In the genomic region with DNA sequence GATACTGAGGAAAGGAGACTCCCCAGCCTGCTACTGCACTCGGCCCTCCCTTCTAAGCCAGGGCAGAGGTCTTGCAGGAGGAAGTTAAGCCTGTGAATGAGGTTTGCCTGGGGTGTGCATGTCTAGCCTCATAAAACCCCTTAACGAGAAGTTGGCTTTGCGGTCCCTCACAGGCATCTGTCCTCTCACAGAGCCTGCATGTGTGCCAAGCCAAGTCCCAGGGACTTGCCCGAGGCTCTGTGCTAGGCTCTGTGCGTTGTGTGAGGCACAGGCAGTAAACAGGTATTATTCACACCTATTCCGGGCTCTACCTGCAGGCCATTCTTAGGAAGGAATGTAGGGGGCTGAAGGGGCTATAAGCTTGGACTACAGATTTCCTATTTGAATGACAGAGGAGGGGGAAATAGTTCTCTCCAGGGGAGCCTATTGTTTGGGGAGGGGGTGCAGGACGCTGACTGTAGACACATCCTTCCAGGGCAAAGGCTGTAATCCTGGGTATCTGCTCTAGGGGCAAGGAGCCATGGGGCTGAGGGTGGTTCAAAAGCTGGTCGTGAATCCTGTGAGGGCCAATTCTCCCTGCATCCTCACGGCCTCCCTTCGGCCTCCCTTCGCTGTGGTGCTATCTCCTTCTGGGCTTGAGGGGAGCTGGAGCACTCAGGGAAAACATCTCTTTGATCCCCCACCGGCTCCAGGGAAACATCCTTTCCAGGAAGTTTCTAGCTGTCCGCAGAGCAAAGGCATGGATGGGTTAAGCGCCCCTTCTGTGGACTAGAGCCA, we compare ENCODE assay signal across 10 mouse cellular contexts.
A peak's percentile ranks its signal among the peaks of the same experiment; 100 is the strongest.
DNase-seq lines count a peak whose midpoint lies in the region; ATAC-seq lines count a peak whose summit lies in the region.
"Had no signal": no experiment of that assay in that cellular context is flagged by ENCODE, and none has a peak within 500 bp of the region (broad histone marks: within the 10 kb centered on the region; RNA-seq: fewer than 3 reads in every experiment).

No protein-coding gene starts in this region.

- ATAC-seq in kidney, embryonic 15.5 days (replicated peaks; ENCODE audit: low FRiP score), result no peak
- ATAC-seq in embryonic facial prominence, embryonic 12.5 days (ENCODE audit: insufficient number of reproducible peaks, insufficient read depth, low FRiP score, low TSS enrichment), result no peak
- ATAC-seq in hindbrain, embryonic 15.5 days (ENCODE audit: low FRiP score, low read depth), result no peak
- ATAC-seq in midbrain, embryonic 15.5 days (replicated peaks), result no peak

- peaks cover 18% of the 10 kb centered on the region; the same call in 1 of the 2 replicates for H3K27me3 ChIP-seq in kidney, embryonic 15.5 days
- H3K27me3 ChIP-seq in embryonic facial prominence, embryonic 12.5 days, result 0 out of 2 replicates have a peak, but pooled peaks cover 5% of the 10 kb centered on the region
- H3K27me3 ChIP-seq in hindbrain, embryonic 15.5 days, result no peaks in the 10 kb centered on the region
- no peaks in the 10 kb centered on the region for H3K27me3 ChIP-seq in midbrain, embryonic 15.5 days (replicated peaks)
- H3K27me3 ChIP-seq: lung, embryonic 15.5 days had no signal

- no peak overlapping the region for H3K9ac ChIP-seq in kidney, embryonic 15.5 days
- H3K9ac ChIP-seq in embryonic facial prominence, embryonic 12.5 days, result no peak overlapping the region
- H3K9ac ChIP-seq in hindbrain, embryonic 15.5 days, result no peak overlapping the region
- H3K9ac ChIP-seq in midbrain, embryonic 15.5 days, result no peak overlapping the region
- H3K9ac ChIP-seq: lung, embryonic 15.5 days had no signal

- peak overlapping the region; percentile 86 for H3K4me2 ChIP-seq in kidney, embryonic 15.5 days
- H3K4me2 ChIP-seq in embryonic facial prominence, embryonic 12.5 days (replicated peaks), result peak overlapping the region; percentile 77
- H3K4me2 ChIP-seq in hindbrain, embryonic 15.5 days, result peak overlapping the region; percentile 64
- H3K4me2 ChIP-seq in midbrain, embryonic 15.5 days, result peak overlapping the region; percentile 62
- H3K4me2 ChIP-seq: lung, embryonic 15.5 days had no signal

- no peaks in the 10 kb centered on the region for H3K9me3 ChIP-seq in kidney, embryonic 15.5 days (replicated peaks)
- no peaks in the 10 kb centered on the region for H3K9me3 ChIP-seq in embryonic facial prominence, embryonic 12.5 days
- no peaks in the 10 kb centered on the region for H3K9me3 ChIP-seq in hindbrain, embryonic 15.5 days
- no peaks in the 10 kb centered on the region for H3K9me3 ChIP-seq in midbrain, embryonic 15.5 days
- H3K9me3 ChIP-seq: lung, embryonic 15.5 days had no signal

- H3K4me1 ChIP-seq in kidney, embryonic 15.5 days, result peaks cover 44% of the 10 kb centered on the region
- peaks cover 47% of the 10 kb centered on the region for H3K4me1 ChIP-seq in embryonic facial prominence, embryonic 12.5 days
- peaks cover 74% of the 10 kb centered on the region for H3K4me1 ChIP-seq in hindbrain, embryonic 15.5 days (replicated peaks)
- peaks cover 49% of the 10 kb centered on the region for H3K4me1 ChIP-seq in midbrain, embryonic 15.5 days

- H3K27ac ChIP-seq in kidney, embryonic 15.5 days, result 0 out of 2 replicates have a peak overlapping the region, but pooled peaks have one; percentile 14
- no peak overlapping the region for H3K27ac ChIP-seq in embryonic facial prominence, embryonic 12.5 days
- H3K27ac ChIP-seq in hindbrain, embryonic 15.5 days (replicated peaks), result no peak overlapping the region
- no peak overlapping the region for H3K27ac ChIP-seq in midbrain, embryonic 15.5 days
- H3K27ac ChIP-seq: lung, embryonic 15.5 days had no signal

- no peaks in the 10 kb centered on the region for H3K36me3 ChIP-seq in kidney, embryonic 15.5 days
- H3K36me3 ChIP-seq in embryonic facial prominence, embryonic 12.5 days, result no peaks in the 10 kb centered on the region
- no peaks in the 10 kb centered on the region for H3K36me3 ChIP-seq in hindbrain, embryonic 15.5 days
- H3K36me3 ChIP-seq in midbrain, embryonic 15.5 days (replicated peaks), result no peaks in the 10 kb centered on the region
- H3K36me3 ChIP-seq: lung, embryonic 15.5 days had no signal

- 0 out of 2 replicates have a peak overlapping the region, but pooled peaks have one; percentile 0 for H3K4me3 ChIP-seq in kidney, embryonic 15.5 days (replicated peaks)
- H3K4me3 ChIP-seq in embryonic facial prominence, embryonic 12.5 days, result no peak overlapping the region
- H3K4me3 ChIP-seq in hindbrain, embryonic 15.5 days, result no peak overlapping the region
- H3K4me3 ChIP-seq in midbrain, embryonic 15.5 days, result no peak overlapping the region
- H3K4me3 ChIP-seq: lung, embryonic 15.5 days had no signal

- WGBS in kidney, embryonic 15.5 days, result 30% methylated on average over 14 of the region's 14 CpGs
- 40% methylated on average over 14 of the region's 14 CpGs for WGBS in embryonic facial prominence, embryonic 12.5 days
- 40% methylated on average over 14 of the region's 14 CpGs for WGBS in hindbrain, embryonic 15.5 days
- WGBS in midbrain, embryonic 15.5 days, result 31% methylated on average over 14 of the region's 14 CpGs

- DNase-seq in kidney, adult 8-10 months, result no peak
- no peak for DNase-seq in spleen, postnatal 36 days (ENCODE audit: low spot score in 2 of 2)
- DNase-seq in layer of hippocampus, adult 9-10 months (ENCODE audit: low spot score), result no peak
- no peak for DNase-seq in frontal cortex, postnatal 36 days (ENCODE audit: low spot score in 2 of 2)
- DNase-seq: gastrocnemius, postnatal 25 days had no signal
